18 mouse cellular contexts compared by ENCODE assay signal in the genomic region with DNA sequence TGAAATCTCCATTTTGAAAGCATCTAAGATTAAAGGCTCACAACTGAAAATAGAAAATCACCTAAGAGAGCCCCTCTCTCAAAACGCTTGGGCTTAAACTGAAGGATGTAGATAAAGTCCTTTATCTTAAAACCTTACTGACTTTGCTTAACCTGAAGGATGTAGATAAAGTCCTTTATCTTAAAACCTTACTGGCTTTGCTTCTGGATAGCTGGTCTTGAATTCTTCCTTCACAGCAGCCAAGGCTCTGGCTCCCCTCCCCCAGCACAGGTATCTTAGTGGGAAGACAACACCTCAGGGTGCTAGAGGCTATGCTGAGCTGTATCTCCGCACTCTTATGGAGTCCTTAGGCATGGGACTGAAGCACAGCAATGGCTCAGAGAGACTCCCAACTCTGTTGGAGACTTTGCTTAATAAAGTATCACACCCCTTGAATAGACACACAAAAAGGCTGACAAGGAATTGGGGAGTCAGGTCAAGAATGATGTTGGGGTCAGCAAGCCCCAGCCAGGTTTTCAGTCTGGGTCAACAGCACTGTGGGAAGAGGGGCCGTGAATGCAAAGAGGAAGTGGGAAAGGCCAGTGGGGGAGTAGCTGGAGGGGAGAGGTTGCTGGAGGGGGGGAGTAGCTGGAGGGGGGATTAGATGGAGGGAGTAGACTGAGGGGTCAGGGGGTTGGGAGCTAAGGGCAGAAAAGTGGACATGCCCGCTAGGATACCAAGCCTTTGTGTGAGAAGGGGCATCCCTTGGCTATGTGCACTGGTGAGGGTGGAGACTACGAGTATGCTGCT. TPM values are rescaled to one million over a fixed set of nuclear protein-coding genes. Genes with fewer than 3 reads are reported as not detected.
DNase-seq lines count a peak whose midpoint lies in the region; ATAC-seq and TF ChIP-seq lines count a peak whose summit lies in the region.
"Had no signal": no experiment of that assay in that cellular context is flagged by ENCODE, and none has a peak within 500 bp of the region (broad histone marks: within the 10 kb centered on the region; RNA-seq: fewer than 3 reads in every experiment).

No protein-coding gene starts in this region.

- DNase-seq in heart, postnatal 14 days = no peak
- DNase-seq in G1E (ENCODE audit: low spot score) = peak; percentile 50
- DNase-seq in embryonic facial prominence, embryonic 10.5 days (ENCODE audit: low spot score) = no peak
- no peak for DNase-seq in ovary, postnatal 10 days (ENCODE audit: low spot score)
- DNase-seq: adrenal gland, postnatal 25 days; cerebellum, adult 18-20 months; heart, postnatal 10 days; kidney, adult 11 months; kidney, postnatal 14 days; lung, postnatal 10 days; right cerebral cortex, postnatal 14 days had no signal

- H3K9me3 ChIP-seq in heart, embryonic 15.5 days (replicated peaks) = no peaks in the 10 kb centered on the region
- H3K9me3 ChIP-seq in G1E (replicated peaks) = no peaks in the 10 kb centered on the region
- no peaks in the 10 kb centered on the region for H3K9me3 ChIP-seq in embryonic facial prominence, embryonic 10.5 days
- no peaks in the 10 kb centered on the region for H3K9me3 ChIP-seq in liver, embryonic 16.5 days (replicated peaks; ENCODE audit: control insufficient read depth, low read length)
- H3K9me3 ChIP-seq: forebrain, embryonic 12.5 days; neural tube, embryonic 13.5 days had no signal

- H3K27me3 ChIP-seq in heart, embryonic 15.5 days = no peaks in the 10 kb centered on the region
- no peaks in the 10 kb centered on the region for H3K27me3 ChIP-seq in G1E (ENCODE audit: insufficient read depth, low read length)
- H3K27me3 ChIP-seq in embryonic facial prominence, embryonic 10.5 days (replicated peaks; ENCODE audit: low read depth, poor library complexity, severe bottlenecking) = no peaks in the 10 kb centered on the region
- no peaks in the 10 kb centered on the region for H3K27me3 ChIP-seq in liver, embryonic 16.5 days (ENCODE audit: control insufficient read depth, insufficient read depth, low read depth, low read length)
- H3K27me3 ChIP-seq: forebrain, embryonic 12.5 days; neural tube, embryonic 13.5 days had no signal

- no peak for TF ChIP-seq CTCF in G1E (IDR thresholded peaks at IDR 0.05; ENCODE audit: low read depth, low read length)

- H3K4me1 ChIP-seq in heart, embryonic 15.5 days (replicated peaks) = peaks cover 39% of the 10 kb centered on the region
- peaks cover 76% of the 10 kb centered on the region for H3K4me1 ChIP-seq in G1E (ENCODE audit: insufficient read depth, low read depth, low read length)
- peaks cover 21% of the 10 kb centered on the region for H3K4me1 ChIP-seq in embryonic facial prominence, embryonic 10.5 days
- peaks cover 16% of the 10 kb centered on the region for H3K4me1 ChIP-seq in liver, embryonic 16.5 days (ENCODE audit: control insufficient read depth, low read depth, low read length)
- H3K4me1 ChIP-seq: forebrain, embryonic 12.5 days; neural tube, embryonic 13.5 days had no signal

- no peak overlapping the region for H3K4me2 ChIP-seq in heart, embryonic 15.5 days
- no peak overlapping the region for H3K4me2 ChIP-seq in liver, embryonic 16.5 days (ENCODE audit: low read depth, low read length)
- H3K4me2 ChIP-seq: forebrain, embryonic 12.5 days; midbrain, embryonic 11.5 days; neural tube, embryonic 13.5 days had no signal

- no peak for ATAC-seq in heart, embryonic 15.5 days (replicated peaks; ENCODE audit: insufficient number of reproducible peaks, insufficient read depth, low FRiP score, low read depth)
- peak; percentile 64 for ATAC-seq in G1E (ENCODE audit: extremely low read depth, insufficient number of reproducible peaks, low FRiP score, poor library complexity, severe bottlenecking)
- ATAC-seq in liver, embryonic 16.5 days (ENCODE audit: low read depth) = peak; percentile 35
- no peak for ATAC-seq in CD4-positive, CD25-positive, alpha-beta regulatory T cell, adult 4 months
- ATAC-seq: hindbrain, postnatal 0 days had no signal

- 58% methylated on average over 5 of the region's 5 CpGs for WGBS in heart, embryonic 15.5 days
- 58% methylated on average over 5 of the region's 5 CpGs for WGBS in embryonic facial prominence, embryonic 10.5 days
- 32% methylated on average over 5 of the region's 5 CpGs for WGBS in liver, embryonic 16.5 days (ENCODE audit: insufficient replicate concordance)

- H3K36me3 ChIP-seq in heart, embryonic 15.5 days = peaks cover 53% of the 10 kb centered on the region
- peaks cover 86% of the 10 kb centered on the region for H3K36me3 ChIP-seq in G1E (replicated peaks)
- peaks cover 99% of the 10 kb centered on the region for H3K36me3 ChIP-seq in embryonic facial prominence, embryonic 10.5 days (replicated peaks)
- H3K36me3 ChIP-seq in liver, embryonic 16.5 days (ENCODE audit: control insufficient read depth, insufficient read depth) = peaks cover 12% of the 10 kb centered on the region

- no peak overlapping the region for H3K4me3 ChIP-seq in heart, embryonic 15.5 days
- peak overlapping the region; percentile 53; the same call in 1 of the 2 replicates for H3K4me3 ChIP-seq in G1E (ENCODE audit: low read depth, low read length)
- no peak overlapping the region for H3K4me3 ChIP-seq in embryonic facial prominence, embryonic 10.5 days
- no peak overlapping the region for H3K4me3 ChIP-seq in liver, embryonic 16.5 days (ENCODE audit: low read depth, low read length)
- H3K4me3 ChIP-seq: forebrain, embryonic 12.5 days; neural tube, embryonic 13.5 days had no signal

- 0 out of 2 replicates have a peak overlapping the region, but pooled peaks have one; percentile 18 for H3K27ac ChIP-seq in heart, embryonic 15.5 days
- peak overlapping the region; percentile 15; the same call in 1 of the 2 replicates for H3K27ac ChIP-seq in embryonic facial prominence, embryonic 10.5 days (replicated peaks)
- H3K27ac ChIP-seq in liver, embryonic 16.5 days (ENCODE audit: low read length) = no peak overlapping the region
- H3K27ac ChIP-seq: forebrain, embryonic 12.5 days; hindbrain, postnatal 0 days; neural tube, embryonic 13.5 days had no signal

- intact Hi-C loops in heart, postnatal 14 days (cut with DNase I) = no loop called here

- no peak overlapping the region for H3K9ac ChIP-seq in heart, embryonic 15.5 days
- no peak overlapping the region for H3K9ac ChIP-seq in liver, embryonic 16.5 days (ENCODE audit: low read depth, low read length)
- H3K9ac ChIP-seq: forebrain, embryonic 12.5 days; neural tube, embryonic 13.5 days had no signal

RNA-seq across cellular contexts. Expression of a gene that starts 32.1 kb away (rescaled TPM):
- 39.4 and 42.8 TPM in 2 replicates for polyA plus RNA-seq in heart, embryonic 15.5 days (2015; fragmentation: Nextera tagmentation; extraction: Ambion mirVana)
- 100 to 1,000 TPM; 134 to 138 TPM for total RNA-seq in heart, postnatal 14 days (2021)
- total RNA-seq in G1E (2014; fragmentation: Nextera tagmentation) = 34.6 and 43.0 TPM in 2 replicates
- 32.7 and 32.9 TPM in 2 replicates for total RNA-seq in G1E (2017)
- polyA plus RNA-seq in G1E (2012) = 2.6 and 3.6 TPM in 2 replicates
- polyA plus RNA-seq in embryonic facial prominence, embryonic 10.5 days (2016; fragmentation: Nextera tagmentation; extraction: Ambion mirVana) = 49.4 and 51.3 TPM in 2 replicates
- 4.8 and 5.5 TPM in 2 replicates for polyA plus RNA-seq in liver, embryonic 16.5 days (2015; fragmentation: Nextera tagmentation; extraction: Ambion mirVana)
- 10 to 100 TPM; 11.9 to 15.0 TPM for polyA plus RNA-seq in CD4-positive, CD25-positive, alpha-beta regulatory T cell, adult 4 months (2017; shearing (Covaris generic))

Comparison
In these comparisons a context has a peak if more than half of its experiments do, and no peak if none do; other contexts are left out.
1. ATAC-seq: peak in G1E (single experiment) and liver, embryonic 16.5 days (single experiment); none in heart, embryonic 15.5 days (single experiment) and CD4-positive, CD25-positive, alpha-beta regulatory T cell, adult 4 months (single experiment).